Mouse (Mus musculus) NIH3T3 (cell line): ENCODE results near the gene Aldh9a1.

Experiments used
- DNase-seq: peaks from one replicate; pipeline ENCODE4 v3.0.0-alpha.2; 2012; ENCODE audit warnings: low read depth

Aldh9a1 gene

GRCm38 (mm10) chr1:167350597-167351415 is 1.0 kb downstream of the Aldh9a1 start:
- DNase-seq = peak; percentile 57

GRCm38 (mm10) chr1:167352403-167352802 is 2.6 kb downstream of the Aldh9a1 start:
- DNase-seq = no peak

GRCm38 (mm10) chr1:167357387-167357786 is 7.6 kb downstream of the Aldh9a1 start:
- DNase-seq = no peak

- DNase-seq = no peak
Measured at GRCm38 (mm10) chr1:167358731-167359130, 8.9 kb downstream of the Aldh9a1 start.

- peak; percentile 18 for DNase-seq
Measured at GRCm38 (mm10) chr1:167360268-167360667, 10.5 kb downstream of the Aldh9a1 start.

GRCm38 (mm10) chr1:167362819-167363218 is 13.0 kb downstream of the Aldh9a1 start:
- DNase-seq = no peak

- DNase-seq = no peak
Measured at GRCm38 (mm10) chr1:167363322-167363721, 13.5 kb downstream of the Aldh9a1 start.

- DNase-seq = no peak
Measured at GRCm38 (mm10) chr1:167365808-167366207, 16.0 kb downstream of the Aldh9a1 start.

- no peak for DNase-seq
Measured at GRCm38 (mm10) chr1:167366621-167367020, 16.8 kb downstream of the Aldh9a1 start.

GRCm38 (mm10) chr1:167368018-167368417 is 18.2 kb downstream of the Aldh9a1 start:
- no peak for DNase-seq

- DNase-seq = no peak
Measured at GRCm38 (mm10) chr1:167368513-167368912, 18.7 kb downstream of the Aldh9a1 start.

GRCm38 (mm10) chr1:167369905-167370304 is 20.1 kb downstream of the Aldh9a1 start:
- DNase-seq = peak; percentile 98

- no peak for DNase-seq
Measured at GRCm38 (mm10) chr1:167372739-167373138, 22.9 kb downstream of the Aldh9a1 start.

GRCm38 (mm10) chr1:167374003-167374784 is 24.4 kb downstream of the Aldh9a1 start:
- no peak for DNase-seq

GRCm38 (mm10) chr1:167374942-167375341 is 25.2 kb downstream of the Aldh9a1 start:
- DNase-seq = no peak

GRCm38 (mm10) chr1:167378019-167378418 is 28.2 kb downstream of the Aldh9a1 start:
- no peak for DNase-seq

GRCm38 (mm10) chr1:167379751-167380150 is 30.0 kb downstream of the Aldh9a1 start:
- no peak for DNase-seq

- no peak for DNase-seq
Measured at GRCm38 (mm10) chr1:167380223-167380622, 30.4 kb downstream of the Aldh9a1 start.

- DNase-seq = no peak
Measured at GRCm38 (mm10) chr1:167381050-167382015, 31.5 kb downstream of the Aldh9a1 start.

GRCm38 (mm10) chr1:167382316-167382715 is 32.5 kb downstream of the Aldh9a1 start:
- DNase-seq = no peak

- no peak for DNase-seq
Measured at GRCm38 (mm10) chr1:167382763-167383162, 33.0 kb downstream of the Aldh9a1 start.

GRCm38 (mm10) chr1:167383178-167383577 is 33.4 kb downstream of the Aldh9a1 start:
- DNase-seq = no peak
